Mouse (Mus musculus) hindbrain, embryonic 11.5 days (tissue): ENCODE measurements around the gene A630076J17Rik. TPM values are rescaled to one million over a fixed set of nuclear protein-coding genes. Genes with fewer than 3 reads are reported as not detected.

ENCODE experiments used
- ATAC-seq: fragments of 200-750 bp; cut with Nextera tagmentation; 2 replicates; pipeline ENCODE4 v1.8.0; 2017; ENCODE audit warnings: mild to moderate bottlenecking, moderate TSS enrichment, moderate library complexity; ENCODE audit not compliant: low FRiP score
- DNase-seq: peaks from one replicate; pipeline ENCODE4 v3.0.0-alpha.2; 2015; ENCODE audit warnings: low spot score
- H3K27ac ChIP-seq: fragments of 300-500 bp; sonication (generic); 2 replicates; pipeline ENCODE4 v1.5.1; 2014; ENCODE audit warnings: mild to moderate bottlenecking, low read depth, low read length
- H3K27me3 ChIP-seq: fragments of 300-500 bp; sonication (generic); 2 replicates; pipeline ENCODE4 v1.6.1; 2014; ENCODE audit warnings: mild to moderate bottlenecking, low read length, moderate library complexity, mixed read lengths; ENCODE audit not compliant: control insufficient read depth, insufficient read depth
- H3K36me3 ChIP-seq: fragments of 300-500 bp; sonication (generic); 2 replicates; pipeline ENCODE4 v1.6.1; 2014; ENCODE audit warnings: mild to moderate bottlenecking, low read length, moderate library complexity, mixed read lengths; ENCODE audit not compliant: control insufficient read depth, insufficient read depth
- H3K4me1 ChIP-seq: fragments of 300-500 bp; sonication (generic); replicated peaks from 2 replicates; pipeline ENCODE4 v1.6.1; 2014; ENCODE audit warnings: low read length, mixed read lengths; ENCODE audit not compliant: control insufficient read depth, insufficient read depth
- H3K4me2 ChIP-seq: fragments of 300-500 bp; sonication (generic); replicated peaks from 2 replicates; pipeline ENCODE4 v1.6.1; 2014; ENCODE audit warnings: mild to moderate bottlenecking, low read depth, low read length
- H3K4me3 ChIP-seq: fragments of 300-500 bp; sonication (generic); 2 replicates; pipeline ENCODE4 v1.5.1; 2014; ENCODE audit warnings: low read depth, low read length
- H3K9ac ChIP-seq: fragments of 300-500 bp; sonication (generic); 2 replicates; pipeline ENCODE4 v1.6.1; 2014; ENCODE audit warnings: low read depth, low read length
- H3K9me3 ChIP-seq: fragments of 300-500 bp; sonication (generic); 2 replicates; pipeline ENCODE4 v1.6.1; 2016; ENCODE audit warnings: low read length; ENCODE audit not compliant: control insufficient read depth
- WGBS: fragments of 180-500 bp; shearing (Covaris S2); extraction: QIAGEN DNeasy Blood & Tissue Kit; methylation state at CpG from one replicate; pipeline ENCODE4 v1.1.7; 2014; 5-methylcytosine and 5-hydroxymethylcytosine counted together
- polyA plus RNA-seq: library from polyadenylated mRNA; unstranded; fragments of >200 nt; fragmentation: Nextera tagmentation; extraction: Ambion mirVana; gene quantifications from 2 replicates; pipeline ENCODE4 v1.2.1, GENCODE M21; 2014

A630076J17Rik gene
- polyA plus RNA-seq, 1 experiment from 2014 or later = not detected

- Histone ChIP-seq H3K36me3 (no peaks in the 10 kb centered on the region), H3K4me3 (no peak overlapping the region), H3K9ac (no peak overlapping the region), H3K27me3 (no peaks in the 10 kb centered on the region; the same call in 1 of the 2 replicates), H3K4me1 (peaks cover 2% of the 10 kb centered on the region; the same call in 1 of the 2 replicates), H3K4me2 (no peak overlapping the region), H3K9me3 (no peaks in the 10 kb centered on the region), H3K27ac (no peak overlapping the region)
- ATAC-seq (no peak), DNase-seq (no peak)
- WGBS = 85% methylated on average over 3 of the region's 3 CpGs
These were observed 26.0 kb upstream of the A630076J17Rik start for GRCm38 (mm10) chr3:107204413-107204812.

GRCm38 (mm10) chr3:107205170-107205569 is 25.2 kb upstream of the A630076J17Rik start:
- Histone ChIP-seq H3K4me2 (no peak overlapping the region), H3K27ac (no peak overlapping the region), H3K9ac (no peak overlapping the region), H3K27me3 (no peaks in the 10 kb centered on the region; the same call in 1 of the 2 replicates), H3K4me3 (no peak overlapping the region), H3K36me3 (no peaks in the 10 kb centered on the region), H3K9me3 (no peaks in the 10 kb centered on the region), H3K4me1 (peaks cover 2% of the 10 kb centered on the region; the same call in 1 of the 2 replicates)
- DNase-seq (no peak), ATAC-seq (no peak)

- H3K9me3 ChIP-seq = no peaks in the 10 kb centered on the region
- ATAC-seq (no peak), DNase-seq (peak; percentile 81)
- 15% methylated on average over 4 of the region's 4 CpGs for WGBS
- no peaks in the 10 kb centered on the region for H3K36me3 ChIP-seq
- H3K27me3 ChIP-seq = no peaks in the 10 kb centered on the region; the same call in 1 of the 2 replicates
- peaks cover 2% of the 10 kb centered on the region; the same call in 1 of the 2 replicates for H3K4me1 ChIP-seq
- H3K4me3 ChIP-seq = no peak overlapping the region
- H3K9ac ChIP-seq = no peak overlapping the region
- H3K27ac ChIP-seq = no peak overlapping the region
- no peak overlapping the region for H3K4me2 ChIP-seq
These were observed 24.4 kb upstream of the A630076J17Rik start for GRCm38 (mm10) chr3:107205994-107206393.

- no peak overlapping the region for H3K9ac ChIP-seq
- H3K9me3 ChIP-seq = no peaks in the 10 kb centered on the region
- peaks cover 2% of the 10 kb centered on the region; the same call in 1 of the 2 replicates for H3K4me1 ChIP-seq
- 41% methylated on average over 4 of the region's 4 CpGs for WGBS
- no peak overlapping the region for H3K4me2 ChIP-seq
- ATAC-seq (peak; percentile 51; the same call in 1 of the 2 replicates), DNase-seq (peak; percentile 10)
- H3K27me3 ChIP-seq = no peaks in the 10 kb centered on the region; the same call in 1 of the 2 replicates
- H3K27ac ChIP-seq = no peak overlapping the region
- no peak overlapping the region for H3K4me3 ChIP-seq
- no peaks in the 10 kb centered on the region for H3K36me3 ChIP-seq
These were observed 23.8 kb upstream of the A630076J17Rik start for GRCm38 (mm10) chr3:107206490-107207150.

- Histone ChIP-seq H3K27ac (peak overlapping the region; percentile 74), H3K36me3 (no peaks in the 10 kb centered on the region), H3K4me2 (no peak overlapping the region), H3K9ac (no peak overlapping the region), H3K9me3 (no peaks in the 10 kb centered on the region), H3K4me3 (no peak overlapping the region), H3K27me3 (no peaks in the 10 kb centered on the region; the same call in 1 of the 2 replicates), H3K4me1 (peaks cover 2% of the 10 kb centered on the region; the same call in 1 of the 2 replicates)
- peak; percentile 56 for DNase-seq
- WGBS = 52% methylated on average over 7 of the region's 7 CpGs
- ATAC-seq = peak; percentile 79
These were observed 22.7 kb upstream of the A630076J17Rik start for GRCm38 (mm10) chr3:107207625-107208253.

- no peak overlapping the region for H3K27ac ChIP-seq
- ATAC-seq = no peak
- H3K4me1 ChIP-seq = no peaks in the 10 kb centered on the region
- H3K27me3 ChIP-seq = no peaks in the 10 kb centered on the region
- H3K4me2 ChIP-seq = no peak overlapping the region
- H3K9ac ChIP-seq = no peak overlapping the region
- no peaks in the 10 kb centered on the region for H3K36me3 ChIP-seq
- no peak overlapping the region for H3K4me3 ChIP-seq
- DNase-seq = no peak
- 90% methylated on average over 5 of the region's 5 CpGs for WGBS
- H3K9me3 ChIP-seq = no peaks in the 10 kb centered on the region
These were observed 15.8 kb upstream of the A630076J17Rik start for GRCm38 (mm10) chr3:107214606-107215005.

GRCm38 (mm10) chr3:107216400-107217100 is 13.9 kb upstream of the A630076J17Rik start:
- H3K9me3 ChIP-seq = no peaks in the 10 kb centered on the region
- H3K36me3 ChIP-seq = no peaks in the 10 kb centered on the region
- ATAC-seq (no peak; the same call in 1 of the 2 replicates), DNase-seq (no peak)
- WGBS = 79% methylated on average over 8 of the region's 8 CpGs
- H3K9ac ChIP-seq = no peak overlapping the region
- H3K4me2 ChIP-seq = no peak overlapping the region
- no peak overlapping the region for H3K4me3 ChIP-seq
- no peaks in the 10 kb centered on the region for H3K4me1 ChIP-seq
- H3K27me3 ChIP-seq = no peaks in the 10 kb centered on the region
- no peak overlapping the region for H3K27ac ChIP-seq

GRCm38 (mm10) chr3:107217101-107217480 is 13.3 kb upstream of the A630076J17Rik start:
- WGBS = 90% methylated on average over 3 of the region's 3 CpGs
- Histone ChIP-seq H3K27me3 (no peaks in the 10 kb centered on the region), H3K27ac (no peak overlapping the region), H3K9ac (no peak overlapping the region), H3K4me1 (no peaks in the 10 kb centered on the region), H3K36me3 (no peaks in the 10 kb centered on the region), H3K4me3 (no peak overlapping the region), H3K4me2 (no peak overlapping the region), H3K9me3 (no peaks in the 10 kb centered on the region)
- DNase-seq (no peak), ATAC-seq (no peak)
